Mouse (Mus musculus) myocyte (in vitro differentiated cells): Measurements from ENCODE around the gene Mrps27. TPM values are rescaled to one million over a fixed set of nuclear protein-coding genes. Genes with fewer than 3 reads are reported as not detected.
A peak's percentile ranks its signal among the peaks of the same experiment; 100 is the strongest.

ENCODE experiments used
- H3K27me3 ChIP-seq: one replicate; pipeline ENCODE4 v1.6.1; 2011; ENCODE audit not compliant: control insufficient read depth, insufficient read depth, insufficient read length
- H3K36me3 ChIP-seq: one replicate; pipeline ENCODE4 v1.6.1; 2011; ENCODE audit not compliant: control insufficient read depth, insufficient read depth
- H3K4me2 ChIP-seq: one replicate; pipeline ENCODE4 v1.6.1; 2011; ENCODE audit warnings: low read depth, control low read depth
- H3K4me3 ChIP-seq: one replicate; pipeline ENCODE4 v1.5.1; 2011; ENCODE audit warnings: mild to moderate bottlenecking, control low read depth, moderate library complexity
- H3K79me2 ChIP-seq: one replicate; pipeline ENCODE4 v1.6.1; 2011; ENCODE audit not compliant: control insufficient read depth, insufficient read depth
- H3ac ChIP-seq: one replicate; pipeline ENCODE4 v1.6.1; 2011; ENCODE audit not compliant: control insufficient read depth, insufficient read length
- CEBPB ChIP-seq: IDR thresholded peaks from 2 replicates; pipeline ENCODE4 v1.6.1; 2011; ENCODE audit warnings: mild to moderate bottlenecking, moderate library complexity; ENCODE audit not compliant: poor library complexity, insufficient read depth, severe bottlenecking
- E2F4 ChIP-seq: IDR thresholded peaks from one replicate; pipeline ENCODE4 v1.6.1; 2011; ENCODE audit warnings: mild to moderate bottlenecking, control low read depth, moderate library complexity; ENCODE audit not compliant: insufficient read depth
- MAX ChIP-seq: IDR thresholded peaks from one replicate; pipeline ENCODE4 v1.6.1; 2011; ENCODE audit warnings: low read depth, mild to moderate bottlenecking, control low read depth
- MYOD1 ChIP-seq, 3 experiments: IDR thresholded peaks; one replicate each; pipeline ENCODE4 v1.6.1; 2011; ENCODE audit warnings: control low read depth in 2 of 3, low read depth in 2 of 3, mild to moderate bottlenecking in 2 of 3, moderate library complexity in 1 of 3; ENCODE audit not compliant: insufficient read length in 2 of 3, control insufficient read depth in 1 of 3
- MYOG ChIP-seq, 3 experiments: IDR thresholded peaks; one replicate each; pipeline ENCODE4 v1.6.1; 2011; ENCODE audit warnings: control low read depth in 2 of 3, low read depth in 2 of 3, mild to moderate bottlenecking in 2 of 3; ENCODE audit not compliant: insufficient read length in 2 of 3, control insufficient read depth in 1 of 3, insufficient read depth in 1 of 3
- POLR2A ChIP-seq: IDR thresholded peaks from one replicate; pipeline ENCODE4 v1.6.1; 2011; ENCODE audit warnings: low read depth, mild to moderate bottlenecking, control low read depth, moderate library complexity; ENCODE audit not compliant: insufficient read length
- POLR2AphosphoS2 ChIP-seq: IDR thresholded peaks from one replicate; pipeline ENCODE4 v1.6.1; 2011; ENCODE audit warnings: low read depth, control low read depth; ENCODE audit not compliant: insufficient read length
- REST ChIP-seq: IDR thresholded peaks from one replicate; pipeline ENCODE4 v1.6.1; 2011; ENCODE audit warnings: mild to moderate bottlenecking, control low read depth, moderate library complexity; ENCODE audit not compliant: insufficient read depth, insufficient read length
- SRF ChIP-seq: IDR thresholded peaks from one replicate; pipeline ENCODE4 v1.6.1; 2011; ENCODE audit warnings: low read depth; ENCODE audit not compliant: control insufficient read depth, insufficient read length
- TCF12 ChIP-seq: IDR thresholded peaks from one replicate; pipeline ENCODE4 v1.6.1; 2011; ENCODE audit warnings: mild to moderate bottlenecking, control low read depth; ENCODE audit not compliant: poor library complexity, insufficient read depth, severe bottlenecking
- TCF3 ChIP-seq: IDR thresholded peaks from one replicate; pipeline ENCODE4 v1.6.1; 2011; ENCODE audit warnings: low read depth, control low read depth; ENCODE audit not compliant: insufficient read length
- USF1 ChIP-seq: IDR thresholded peaks from one replicate; pipeline ENCODE4 v1.6.1; 2011; ENCODE audit warnings: low read depth, mild to moderate bottlenecking, control low read depth, moderate library complexity
- polyA plus RNA-seq: library from polyadenylated mRNA; unstranded; fragments of >200 nt; fragmentation: generic; extraction: Trizol; gene quantifications from one replicate; pipeline ENCODE4 v1.2.1, GENCODE M21; 2012; ENCODE audit warnings: missing spikeins

Mrps27 gene
- polyA plus RNA-seq, 1 experiment: 34.2 TPM

DNA sequence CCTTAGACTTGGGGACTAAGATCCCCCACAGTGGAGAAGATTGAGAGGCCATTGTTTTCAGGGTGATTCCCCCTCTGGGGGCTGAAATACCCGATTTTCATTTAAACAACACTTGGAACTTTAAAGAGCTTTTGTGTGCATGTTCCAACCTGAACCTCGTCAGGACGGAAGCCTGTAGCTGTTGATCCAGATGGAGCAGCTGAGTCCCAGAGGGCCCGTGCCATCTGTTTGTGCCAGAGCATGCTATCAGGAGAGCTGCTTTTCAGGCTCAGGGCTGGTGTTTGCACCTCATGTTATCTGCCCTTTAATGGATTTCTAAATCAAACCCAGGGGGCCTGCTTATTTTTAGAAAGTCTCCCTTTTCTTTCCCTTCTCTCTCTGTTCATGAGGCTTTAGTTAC lies 19.3 kb downstream of the Mrps27 start:
- Histone ChIP-seq H3ac (no peak overlapping the region), H3K4me2 (no peak overlapping the region), H3K4me3 (no peak overlapping the region), H3K79me2 (no peaks in the 10 kb centered on the region), H3K36me3 (peaks cover 9% of the 10 kb centered on the region), H3K27me3 (no peaks in the 10 kb centered on the region)
- TF ChIP-seq MYOG (IDR thresholded peaks at IDR 0.05; ENCODE audit: control insufficient read depth in 1 of 3, insufficient read depth in 1 of 3, insufficient read length in 2 of 3, low read depth in 2 of 3): peak in 2 of 3 experiments; percentile 8 to 46
- TF ChIP-seq TCF3: no peak
- TF ChIP-seq SRF: no peak
- TF ChIP-seq MYOD1 (IDR thresholded peaks at IDR 0.05; ENCODE audit: control insufficient read depth in 1 of 3, insufficient read length in 2 of 3, low read depth in 2 of 3): peak in 1 of 3 experiments; percentile 30

DNA sequence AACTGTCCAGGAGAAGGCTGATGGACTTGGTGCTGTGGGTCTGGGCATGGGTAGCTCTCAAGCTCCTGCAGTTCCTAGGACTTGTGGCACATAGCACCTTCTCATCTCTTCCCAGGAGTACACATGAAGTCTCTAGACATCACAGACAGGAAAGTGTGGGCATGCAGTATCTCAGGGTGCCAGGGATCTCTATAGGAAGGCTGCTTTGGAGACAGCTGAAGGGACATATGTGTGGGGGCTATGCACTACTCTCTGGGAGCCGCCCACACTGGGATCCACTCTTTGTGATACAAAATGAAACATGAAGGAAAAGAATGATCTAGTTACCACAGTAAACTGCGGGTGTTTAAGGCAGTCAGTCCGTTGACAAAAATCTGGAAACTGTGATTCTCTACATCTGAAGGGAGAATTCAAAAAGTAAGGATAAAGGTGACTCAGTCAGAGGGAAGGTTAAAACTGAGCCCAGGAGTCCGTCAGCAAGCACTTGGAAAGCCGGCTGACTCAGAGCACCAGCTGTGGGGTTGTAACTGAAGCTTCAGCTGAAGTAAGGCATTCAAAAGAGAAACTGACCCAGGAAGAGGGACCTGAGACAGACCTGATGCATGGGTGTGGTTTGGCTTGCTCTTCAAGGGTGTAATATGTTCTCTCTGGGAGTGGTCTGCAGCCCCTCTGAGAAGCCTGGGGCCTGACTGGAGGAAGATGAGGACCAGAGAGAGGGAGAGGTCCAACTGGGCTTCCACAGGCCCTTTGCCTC lies 22.0 kb downstream of the Mrps27 start:
- peak overlapping the region; percentile 69 for H3K4me2 ChIP-seq
- H3ac ChIP-seq: no peak overlapping the region
- no peaks in the 10 kb centered on the region for H3K27me3 ChIP-seq
- H3K4me3 ChIP-seq: no peak overlapping the region
- TF ChIP-seq MYOD1 (IDR thresholded peaks at IDR 0.05; ENCODE audit: control insufficient read depth in 1 of 3, insufficient read length in 2 of 3, low read depth in 2 of 3) (peak; percentile 21 to 68 (median 43)), POLR2AphosphoS2 (no peak), USF1 (no peak), REST (no peak), TCF12 (peak; percentile 24), MAX (no peak), SRF (no peak), TCF3 (no peak), E2F4 (no peak), MYOG (IDR thresholded peaks at IDR 0.05; ENCODE audit: control insufficient read depth in 1 of 3, insufficient read depth in 1 of 3, insufficient read length in 2 of 3, low read depth in 2 of 3) (peak in 2 of 3 experiments; percentile 70 to 73), POLR2A (no peak), CEBPB (no peak)
- no peaks in the 10 kb centered on the region for H3K79me2 ChIP-seq
- peaks cover 6% of the 10 kb centered on the region for H3K36me3 ChIP-seq

DNA sequence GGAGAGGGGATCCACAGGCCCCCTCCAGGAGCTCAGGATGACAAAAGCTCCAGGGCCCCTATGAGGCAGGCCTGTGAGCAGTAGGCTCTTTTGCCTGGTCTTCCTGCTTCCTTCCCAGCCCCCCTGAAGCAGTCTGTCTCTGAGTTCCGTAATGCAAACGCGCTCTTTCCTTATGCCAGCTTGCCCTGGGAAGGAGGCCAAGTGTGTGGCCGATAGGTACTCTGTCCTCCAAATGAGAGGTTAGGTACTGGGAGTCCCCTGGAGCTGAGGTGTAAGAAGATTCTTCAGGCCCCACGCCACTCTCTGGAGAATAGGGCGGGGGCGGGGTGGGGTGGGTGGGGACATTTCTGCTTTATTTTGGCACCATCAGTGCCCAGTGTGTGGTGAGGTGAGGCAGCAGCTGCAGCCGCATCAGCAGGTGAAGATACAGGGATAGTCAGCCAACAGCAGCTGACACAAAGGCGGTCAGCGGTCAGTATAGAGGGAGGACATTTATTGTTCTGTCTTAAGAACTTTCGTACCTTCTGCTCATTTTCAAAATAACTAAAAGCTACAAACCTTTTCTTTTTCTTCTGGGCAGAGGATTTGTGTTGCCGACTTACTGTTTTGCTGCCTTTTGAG lies 23.1 kb downstream of the Mrps27 start:
- H3K4me2 ChIP-seq: peak overlapping the region; percentile 37
- no peak overlapping the region for H3ac ChIP-seq
- H3K36me3 ChIP-seq: peaks cover 3% of the 10 kb centered on the region
- TF ChIP-seq TCF3 (peak; percentile 95), POLR2AphosphoS2 (no peak), MAX (no peak), CEBPB (no peak), MYOD1 (IDR thresholded peaks at IDR 0.05; ENCODE audit: control insufficient read depth in 1 of 3, insufficient read length in 2 of 3, low read depth in 2 of 3) (peak; percentile 10 to 97 (median 95)), MYOG (IDR thresholded peaks at IDR 0.05; ENCODE audit: control insufficient read depth in 1 of 3, insufficient read depth in 1 of 3, insufficient read length in 2 of 3, low read depth in 2 of 3) (peak; percentile 70 to 95 (median 93)), TCF12 (peak; percentile 84), POLR2A (no peak)
- no peaks in the 10 kb centered on the region for H3K27me3 ChIP-seq
- no peaks in the 10 kb centered on the region for H3K79me2 ChIP-seq
- H3K4me3 ChIP-seq: no peak overlapping the region

GRCm38 (mm10) chr13:99369103-99369502 lies 24.5 kb downstream of the Mrps27 start:
- no peak overlapping the region for H3ac ChIP-seq
- H3K27me3 ChIP-seq: no peaks in the 10 kb centered on the region
- TF ChIP-seq MYOD1 (IDR thresholded peaks at IDR 0.05; ENCODE audit: control insufficient read depth in 1 of 3, insufficient read length in 2 of 3, low read depth in 2 of 3) (peak in 2 of 3 experiments; percentile 59 to 84), USF1 (no peak), MYOG (IDR thresholded peaks at IDR 0.05; ENCODE audit: control insufficient read depth in 1 of 3, insufficient read depth in 1 of 3, insufficient read length in 2 of 3, low read depth in 2 of 3) (peak in 2 of 3 experiments; percentile 49 to 83), SRF (no peak), CEBPB (no peak), E2F4 (no peak), POLR2A (no peak), POLR2AphosphoS2 (no peak), MAX (no peak), TCF12 (peak; percentile 9), TCF3 (peak; percentile 4), REST (no peak)
- H3K4me2 ChIP-seq: no peak overlapping the region
- H3K79me2 ChIP-seq: no peaks in the 10 kb centered on the region
- H3K36me3 ChIP-seq: peaks cover 3% of the 10 kb centered on the region
- H3K4me3 ChIP-seq: no peak overlapping the region

DNA sequence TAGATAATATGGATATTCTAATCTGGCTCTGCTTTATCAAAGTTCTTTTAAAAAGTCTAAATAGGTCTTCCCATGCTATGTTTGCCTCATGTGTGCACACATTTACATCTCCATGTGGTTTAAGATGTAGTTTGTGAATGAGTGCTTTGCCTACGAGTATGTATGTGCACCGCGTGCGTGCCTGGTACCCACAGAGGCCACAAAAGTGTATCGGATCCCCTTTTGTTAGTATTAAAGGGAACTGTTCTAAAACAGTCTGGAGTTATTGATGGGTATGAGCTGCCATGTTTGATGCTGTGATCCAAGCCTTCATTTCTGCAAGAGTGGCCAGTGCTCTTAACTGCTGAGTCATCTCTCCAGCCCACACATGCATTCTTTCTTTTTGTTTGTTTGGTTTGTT lies 26.7 kb downstream of the Mrps27 start:
- TF ChIP-seq USF1 (no peak), REST (no peak)
- peaks cover 3% of the 10 kb centered on the region for H3K36me3 ChIP-seq
- H3K4me2 ChIP-seq: no peak overlapping the region

More for the DNA sequence above, 26.7 kb downstream of the Mrps27 start:
- Histone ChIP-seq H3K27me3 (no peaks in the 10 kb centered on the region), H3ac (no peak overlapping the region), H3K4me3 (no peak overlapping the region), H3K79me2 (no peaks in the 10 kb centered on the region)
